ENCODE assay signal across 8 mouse cellular contexts in genomic region chr14:21822795-21823374, GRCm38 (mm10). TPM values are rescaled to one million over a fixed set of nuclear protein-coding genes. Genes with fewer than 3 reads are reported as not detected.
DNase-seq lines count a peak whose midpoint lies in the region; ATAC-seq and TF ChIP-seq lines count a peak whose summit lies in the region.

No protein-coding gene starts in this region.

- 1% methylated on average over 7 of the region's 7 CpGs for WGBS in heart, adult 2 months
- 26% methylated on average over 7 of the region's 7 CpGs for WGBS in stomach, embryonic 15.5 days
- WGBS in forebrain, embryonic 16.5 days, result 68% methylated on average over 7 of the region's 7 CpGs

- peak; percentile 74; the same call in 1 of the 2 replicates for ATAC-seq in stomach, embryonic 15.5 days (ENCODE audit: insufficient read depth, low FRiP score, low read depth)
- ATAC-seq in forebrain, embryonic 16.5 days, result no peak

- DNase-seq in adrenal gland, postnatal 10 days, result peak; percentile 79
- DNase-seq in cerebellum, postnatal 10 days, result peak; percentile 62
- DNase-seq in heart, adult 2 months, result peak; percentile 88 to 90
- peak; percentile 79 for DNase-seq in kidney, adult 18-20 months
- peak; percentile 57 to 64 for DNase-seq in left cerebral cortex, postnatal 36 days (ENCODE audit: low spot score in 2 of 2)

- no peaks in the 10 kb centered on the region for H3K9me3 ChIP-seq in megakaryocyte, embryonic 14.5 days
- H3K9me3 ChIP-seq in stomach, embryonic 15.5 days, result no peaks in the 10 kb centered on the region
- H3K9me3 ChIP-seq in forebrain, embryonic 16.5 days (ENCODE audit: control insufficient read depth, low read length), result no peaks in the 10 kb centered on the region

- peak; percentile 89 for TF ChIP-seq POLR2A in heart, adult 2 months (IDR thresholded peaks at IDR 0.05; ENCODE audit: insufficient read depth, low read depth, low read length)

- no peaks in the 10 kb centered on the region for H3K27me3 ChIP-seq in heart, adult 2 months (ENCODE audit: control insufficient read depth, insufficient read depth, low read length)
- H3K27me3 ChIP-seq in megakaryocyte, embryonic 14.5 days (replicated peaks), result no peaks in the 10 kb centered on the region
- no peaks in the 10 kb centered on the region for H3K27me3 ChIP-seq in stomach, embryonic 15.5 days (replicated peaks)
- no peaks in the 10 kb centered on the region for H3K27me3 ChIP-seq in forebrain, embryonic 16.5 days (replicated peaks; ENCODE audit: control insufficient read depth, insufficient read depth, low read length)

- H3K36me3 ChIP-seq in heart, adult 2 months (ENCODE audit: control insufficient read depth, insufficient read depth, low read length), result peaks cover 4% of the 10 kb centered on the region; the same call in 1 of the 2 replicates
- H3K36me3 ChIP-seq in megakaryocyte, embryonic 14.5 days (replicated peaks; ENCODE audit: low read length), result no peaks in the 10 kb centered on the region
- H3K36me3 ChIP-seq in stomach, embryonic 15.5 days, result no peaks in the 10 kb centered on the region
- H3K36me3 ChIP-seq in forebrain, embryonic 16.5 days (ENCODE audit: control insufficient read depth, insufficient read depth), result no peaks in the 10 kb centered on the region

- peak overlapping the region; percentile 55 for H3K9ac ChIP-seq in heart, adult 2 months (ENCODE audit: low read depth, low read length)
- H3K9ac ChIP-seq in stomach, embryonic 15.5 days, result peak overlapping the region; percentile 9; the same call in 1 of the 2 replicates
- no peak overlapping the region for H3K9ac ChIP-seq in forebrain, embryonic 16.5 days (replicated peaks; ENCODE audit: low read depth, low read length)

- TF ChIP-seq EP300 in heart, adult 2 months (IDR thresholded peaks at IDR 0.05; ENCODE audit: insufficient read depth, low read depth, low read length), result peak; percentile 88; the same call in 1 of the 2 replicates

- H3K27ac ChIP-seq in heart, adult 2 months, result peak overlapping the region; percentile 93
- peak overlapping the region; percentile 89 for H3K27ac ChIP-seq in stomach, embryonic 15.5 days
- no peak overlapping the region for H3K27ac ChIP-seq in forebrain, embryonic 16.5 days (ENCODE audit: low read length)

- peaks cover 14% of the 10 kb centered on the region for H3K4me1 ChIP-seq in heart, adult 2 months (ENCODE audit: control insufficient read depth, insufficient read depth, low read length)
- H3K4me1 ChIP-seq in megakaryocyte, embryonic 14.5 days, result peaks cover 90% of the 10 kb centered on the region
- H3K4me1 ChIP-seq in stomach, embryonic 15.5 days, result peaks cover 7% of the 10 kb centered on the region
- 0 out of 2 replicates have a peak, but pooled peaks cover 2% of the 10 kb centered on the region for H3K4me1 ChIP-seq in forebrain, embryonic 16.5 days (replicated peaks; ENCODE audit: control insufficient read depth, insufficient read depth, low read length)

- intact Hi-C loops in heart, adult 2 months (cut with DNase I), result loop anchor here (10.0 kb wide), 1 partner anchor 318 kb away; no protein-coding TSS in a partner anchor
- intact Hi-C loops in left cerebral cortex, postnatal 36 days (cut with DNase I), result no loop called here

- 0 out of 2 replicates have a peak overlapping the region, but pooled peaks have one; percentile 10 for H3K4me2 ChIP-seq in stomach, embryonic 15.5 days
- no peak overlapping the region for H3K4me2 ChIP-seq in forebrain, embryonic 16.5 days (ENCODE audit: low read length)

- H3K79me2 ChIP-seq in heart, adult 2 months (replicated peaks; ENCODE audit: control insufficient read depth, insufficient read depth, low read length), result no peaks in the 10 kb centered on the region

- H3K4me3 ChIP-seq in heart, adult 2 months, result peak overlapping the region; percentile 22; the same call in 1 of the 2 replicates
- peak overlapping the region; percentile 85 for H3K4me3 ChIP-seq in megakaryocyte, embryonic 14.5 days (replicated peaks)
- H3K4me3 ChIP-seq in stomach, embryonic 15.5 days (replicated peaks), result no peak overlapping the region
- H3K4me3 ChIP-seq in forebrain, embryonic 16.5 days (replicated peaks; ENCODE audit: low read length), result no peak overlapping the region

- TF ChIP-seq CTCF in heart, adult 2 months (IDR thresholded peaks at IDR 0.05), result no peak

RNA-seq across cellular contexts. Expression of gene Vdac2, which starts 2.2 kb away (rescaled TPM):
- total RNA-seq in adrenal gland, postnatal 10 days (2021), result 100 to 1,000 TPM; 276 to 322 TPM
- total RNA-seq in heart, adult 2 months (2021), result 100 to 1,000 TPM; 441 to 506 TPM
- polyA plus RNA-seq in heart, adult 2 months (2012; rRNA removed), result 228 and 349 TPM in 2 replicates
- total RNA-seq in left cerebral cortex, postnatal 36 days (2021), result 100 to 1,000 TPM; 209 to 217 TPM
- polyA plus RNA-seq in megakaryocyte, embryonic 14.5 days (2012; ENCODE audit: insufficient read depth, low replicate concordance), result 103 and 334 TPM in 2 replicates
- polyA plus RNA-seq in stomach, embryonic 15.5 days (2015; fragmentation: Nextera tagmentation; extraction: Ambion mirVana), result 264 and 310 TPM in 2 replicates
- polyA plus RNA-seq in forebrain, embryonic 16.5 days (2015; fragmentation: Nextera tagmentation; extraction: Ambion mirVana), result 249 and 260 TPM in 2 replicates

RNA-seq across cellular contexts. Expression of gene Comtd1, which starts 25.9 kb away (rescaled TPM):
- total RNA-seq in adrenal gland, postnatal 10 days (2021), result 10 to 100 TPM; 39.1 to 45.7 TPM
- 1 to 10 TPM; 5.6 to 8.3 TPM for total RNA-seq in heart, adult 2 months (2021)
- 6.6 and 10.2 TPM in 2 replicates for polyA plus RNA-seq in heart, adult 2 months (2012; rRNA removed)
- 10 to 100 TPM; 25.5 to 31.1 TPM for total RNA-seq in left cerebral cortex, postnatal 36 days (2021)
- polyA plus RNA-seq in megakaryocyte, embryonic 14.5 days (2012; ENCODE audit: insufficient read depth, low replicate concordance), result 37.7 and 44.1 TPM in 2 replicates
- 42.2 and 48.1 TPM in 2 replicates for polyA plus RNA-seq in stomach, embryonic 15.5 days (2015; fragmentation: Nextera tagmentation; extraction: Ambion mirVana)
- polyA plus RNA-seq in forebrain, embryonic 16.5 days (2015; fragmentation: Nextera tagmentation; extraction: Ambion mirVana), result 28.1 and 34.9 TPM in 2 replicates

Comparison
In these comparisons a context has a peak if more than half of its experiments do, and no peak if none do; other contexts are left out.
1. H3K4me3 ChIP-seq: peak in heart, adult 2 months (single experiment) and megakaryocyte, embryonic 14.5 days (single experiment); none in stomach, embryonic 15.5 days (single experiment) and forebrain, embryonic 16.5 days (single experiment).
2. Peak in every context shown above with its lines, with median percentiles within 50 percentile points of each other: DNase-seq.